Mouse (Mus musculus) left cerebral cortex, postnatal 10 days (tissue): ENCODE results near the gene Cog3. TPM values are rescaled to one million over a fixed set of nuclear protein-coding genes. Genes with fewer than 3 reads are reported as not detected.

Source experiments
- DNase-seq, 2 experiments: peaks; one replicate each; pipeline ENCODE4 v3.0.0; 2021 to 2022; ENCODE audit warnings: low spot score in 2 of 2, mixed read lengths in 1 of 2; ENCODE audit errors: extremely low spot score in 1 of 2
- intact Hi-C: fragments of 180-260 bp; cut with DNase I; formaldehyde crosslinking; loops from one replicate; pipeline ENCODE4 v1.15.1; 2025
- total RNA-seq, 2 experiments: library from RNA; stranded (reverse); gene quantifications; 2 replicates each; pipeline ENCODE4 v1.2.3; 2021

The Cog3 gene
- total RNA-seq, 2 experiments from 2014 or later = 23.2 to 23.4 TPM

DNA sequence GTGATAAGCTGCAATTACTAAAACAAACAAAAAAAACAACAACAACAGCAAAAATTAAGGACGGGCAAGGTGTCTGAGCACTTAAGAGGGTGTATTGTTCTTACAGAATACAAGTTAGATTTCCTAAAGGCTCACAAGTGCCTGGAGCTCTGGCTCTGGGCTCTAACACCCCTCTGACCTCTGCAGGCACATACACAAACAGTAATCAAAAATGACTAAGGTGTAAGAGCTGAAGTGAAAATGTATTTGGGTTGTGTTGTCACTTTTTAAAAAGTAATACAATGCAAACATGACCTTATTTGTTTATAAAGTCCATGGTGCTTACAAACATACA is 13.9 kb upstream of the Cog3 start:
- intact Hi-C loops = no loop called here

DNA sequence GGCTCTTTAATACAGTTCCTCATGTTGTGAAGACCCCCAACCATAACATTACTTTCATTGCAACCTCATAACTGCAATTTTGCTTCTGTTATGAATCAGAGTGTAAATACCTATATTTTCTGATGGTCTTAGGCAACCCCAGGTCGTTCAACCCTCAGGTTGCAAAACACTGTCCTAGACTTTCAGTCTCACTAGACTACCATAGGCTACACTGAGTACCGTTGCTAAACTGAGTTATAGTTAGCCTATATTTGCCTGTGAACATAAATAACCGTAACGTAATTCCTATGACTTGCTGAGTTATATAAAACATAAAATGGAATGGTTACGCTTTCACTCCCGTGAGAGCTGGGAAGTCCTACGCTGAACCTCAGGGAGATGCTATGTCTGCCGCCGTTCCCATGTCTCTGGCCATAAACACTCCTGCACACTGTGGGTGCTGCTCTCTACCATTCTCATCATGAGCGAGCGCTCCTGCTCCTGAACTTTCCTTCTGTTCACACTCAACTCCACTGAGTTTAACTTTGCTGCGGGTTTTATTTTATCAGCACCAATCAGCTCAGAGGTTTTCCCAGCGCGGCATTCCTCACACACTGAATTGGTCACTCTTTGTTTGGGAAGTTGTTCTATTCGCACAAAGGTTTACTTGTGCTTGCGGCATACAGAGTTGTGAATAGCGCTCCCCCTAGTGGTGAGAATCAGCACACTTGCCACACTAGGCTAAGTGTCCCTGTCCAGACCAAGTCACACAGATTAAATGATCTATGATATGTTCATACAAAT is 13.4 kb upstream of the Cog3 start:
- intact Hi-C loops = no loop called here
- DNase-seq = peak; percentile 68 to 77

More for the DNA sequence above, 13.9 kb upstream of the Cog3 start:
- no peak for DNase-seq

- intact Hi-C loops = no loop called here
- peak in 1 of 2 experiments; percentile 34 for DNase-seq
Observed at GRCm38 (mm10) chr14:75761028-75761805, 6.9 kb upstream of the Cog3 start.

GRCm38 (mm10) chr14:75758401-75758800 is 4.1 kb upstream of the Cog3 start:
- DNase-seq = no peak
- intact Hi-C loops = no loop called here

DNA sequence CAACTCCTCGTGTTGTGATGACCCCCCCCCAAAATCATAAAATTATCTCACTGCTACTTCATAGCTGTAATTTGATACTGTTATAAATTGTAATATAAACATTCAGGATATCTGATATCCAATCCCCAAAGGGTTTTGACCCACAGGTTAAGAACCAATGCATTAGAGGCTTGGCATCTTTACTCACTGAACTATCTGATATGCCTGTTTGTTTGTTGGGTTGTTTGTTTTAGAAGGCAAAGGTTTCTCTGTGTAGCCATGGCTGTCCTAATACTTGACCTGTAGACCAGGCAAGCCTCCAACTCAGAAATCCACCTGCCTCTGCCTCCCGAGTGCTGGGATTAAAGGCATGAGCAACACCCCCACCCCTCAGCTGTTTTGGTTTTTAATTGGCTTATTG is 3.5 kb upstream of the Cog3 start:
- intact Hi-C loops = no loop called here
- no peak for DNase-seq

DNA sequence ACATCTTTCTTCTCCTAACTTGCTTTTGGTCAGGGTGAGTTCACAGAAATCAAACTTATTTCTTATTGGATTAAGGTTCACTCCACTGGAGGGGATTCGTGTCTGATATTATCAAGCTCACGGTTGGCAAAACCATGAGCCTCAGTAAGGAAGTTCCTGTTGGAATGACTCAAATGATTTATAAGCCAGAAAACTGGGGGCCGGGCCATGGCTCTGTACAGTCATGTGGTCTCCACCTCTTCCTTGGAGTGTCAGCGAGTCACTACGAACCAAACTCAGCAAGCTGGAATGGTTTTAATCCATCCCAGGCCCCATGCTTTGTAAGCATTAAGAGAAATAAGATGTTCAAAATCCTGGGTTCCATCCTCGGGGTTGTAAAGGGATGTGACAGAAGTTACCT is 2.7 kb upstream of the Cog3 start:
- intact Hi-C loops = no loop called here
- no peak for DNase-seq

GRCm38 (mm10) chr14:75753206-75753605 is 1.1 kb downstream of the Cog3 start:
- intact Hi-C loops = no loop called here
- no peak for DNase-seq

- DNase-seq = no peak
- intact Hi-C loops = no loop called here
Observed at GRCm38 (mm10) chr14:75751040-75751439, 3.3 kb downstream of the Cog3 start.

- intact Hi-C loops = no loop called here
- no peak for DNase-seq
Observed at GRCm38 (mm10) chr14:75749123-75749522, 5.2 kb downstream of the Cog3 start.

DNA sequence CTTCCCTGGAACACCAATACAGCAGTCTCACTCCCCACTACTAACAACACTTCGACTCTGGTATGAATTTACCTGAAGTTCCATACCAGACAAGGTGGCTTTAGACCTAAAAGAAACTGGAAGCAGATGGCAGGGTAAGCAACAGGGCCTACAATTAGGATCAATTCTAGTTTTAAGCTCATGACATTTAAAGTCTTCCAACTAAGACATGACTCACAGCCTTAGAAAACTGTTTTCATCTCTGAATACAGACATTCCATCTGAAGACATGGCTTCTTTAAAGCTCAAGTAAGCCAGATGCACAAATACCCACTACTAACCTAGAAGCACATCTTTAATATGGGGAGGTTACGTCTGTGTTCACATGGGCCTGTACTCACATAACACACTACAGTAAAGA is 6.4 kb downstream of the Cog3 start:
- no peak for DNase-seq
- intact Hi-C loops = no loop called here

DNA sequence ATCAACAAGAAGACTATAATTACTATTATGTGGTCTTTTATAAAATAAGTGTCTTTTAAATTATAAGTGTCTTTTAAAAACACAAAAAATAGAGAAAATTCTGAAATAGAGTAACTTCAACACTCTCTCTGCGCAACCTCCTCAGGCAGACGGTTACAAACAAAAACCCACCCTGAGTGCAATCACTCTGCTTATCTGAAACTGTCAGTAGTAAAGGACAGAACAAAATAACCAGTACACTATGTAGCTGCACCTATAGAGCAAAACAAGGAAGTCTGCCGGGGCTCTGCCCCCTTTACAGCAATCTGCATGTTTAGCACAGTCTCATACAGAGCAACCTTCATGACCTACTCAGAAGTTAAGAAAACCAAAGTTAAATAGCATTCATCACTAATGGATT is 12.4 kb downstream of the Cog3 start:
- no peak for DNase-seq
- intact Hi-C loops = no loop called here

GRCm38 (mm10) chr14:75735597-75735996 is 18.7 kb downstream of the Cog3 start:
- intact Hi-C loops = no loop called here
- DNase-seq = no peak

DNA sequence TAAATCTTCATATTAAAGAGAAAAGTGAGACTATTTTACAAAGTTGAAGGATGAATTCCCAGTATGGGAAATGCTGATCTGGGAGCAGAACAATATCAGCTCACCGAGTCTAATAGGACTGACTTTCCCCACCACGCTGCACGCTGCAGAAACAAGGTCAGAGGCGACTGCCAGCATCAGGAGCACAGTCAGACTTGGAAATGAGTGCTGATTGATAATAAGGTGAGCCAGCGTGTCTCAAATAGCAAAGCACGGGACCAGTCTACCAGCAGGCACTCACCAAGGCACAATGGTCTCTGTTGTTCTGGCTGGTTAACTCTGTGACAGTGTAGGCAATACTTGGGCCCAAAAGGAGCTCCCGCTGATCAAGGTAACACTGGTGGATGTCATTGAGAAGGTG is 21.7 kb downstream of the Cog3 start:
- intact Hi-C loops = no loop called here
- DNase-seq = no peak

DNA sequence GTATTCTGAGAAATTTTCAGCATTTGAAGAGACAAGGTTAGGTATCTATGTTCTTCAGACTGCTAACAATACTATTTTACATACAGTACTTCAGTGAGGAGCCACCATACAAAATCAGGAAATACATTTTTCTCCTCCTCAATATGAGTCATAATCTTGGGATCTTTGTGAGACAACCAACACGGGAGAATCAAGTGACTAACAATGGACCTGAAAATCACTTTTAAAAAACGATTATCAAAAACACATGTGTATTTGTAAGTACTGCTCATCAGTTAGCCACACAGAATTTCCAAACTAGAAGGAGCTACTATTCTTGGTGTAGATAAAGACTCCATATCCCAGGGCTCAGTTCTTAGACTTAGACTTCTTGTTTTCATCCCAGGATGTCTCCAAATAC is 23.0 kb downstream of the Cog3 start:
- no peak for DNase-seq
- intact Hi-C loops = no loop called here

DNA sequence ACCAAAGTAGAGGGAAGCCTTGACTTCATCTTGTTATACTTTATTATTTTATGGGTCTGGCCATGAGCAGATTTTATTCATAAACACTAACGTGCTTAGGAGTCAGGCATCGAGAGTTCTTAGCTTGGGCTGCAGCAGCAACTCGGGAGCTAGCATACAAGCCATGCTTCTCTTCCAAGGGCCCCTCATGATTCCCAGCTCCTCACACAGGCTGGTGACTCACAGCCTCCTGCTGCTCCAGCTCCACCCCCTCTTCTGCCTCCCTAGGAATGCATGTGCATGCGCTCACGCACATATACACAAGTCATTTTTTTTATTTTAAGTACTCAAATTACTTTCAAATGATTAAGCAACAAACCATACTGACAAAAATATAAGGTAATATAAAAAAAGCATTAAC is 26.2 kb downstream of the Cog3 start:
- DNase-seq = no peak
- intact Hi-C loops = loop anchor here (10.0 kb wide), 1 partner anchor 673 kb away; no protein-coding TSS in a partner anchor

GRCm38 (mm10) chr14:75727046-75727445 is 27.3 kb downstream of the Cog3 start:
- intact Hi-C loops = loop anchor here (10.0 kb wide), 1 partner anchor 672 kb away; no protein-coding TSS in a partner anchor
- DNase-seq = no peak

DNA sequence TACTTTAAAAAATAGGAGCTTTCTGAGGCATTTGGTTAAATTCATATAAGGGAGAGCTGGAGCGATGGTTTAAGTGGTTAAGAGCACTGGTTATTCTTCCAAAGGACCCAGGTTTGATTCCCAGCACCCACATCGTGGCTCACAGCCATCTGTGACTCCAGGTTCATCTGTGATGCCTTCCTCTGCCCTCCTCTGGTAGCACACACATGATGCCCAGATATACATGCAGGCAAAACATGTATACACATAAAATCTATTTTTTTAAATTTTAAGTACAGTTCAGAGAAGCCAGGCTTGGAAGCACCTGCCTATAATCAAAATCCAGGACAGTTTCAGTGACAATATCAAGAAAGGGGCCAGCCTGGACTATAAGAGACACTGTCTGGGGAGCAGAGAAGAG is 31.5 kb downstream of the Cog3 start:
- intact Hi-C loops = loop anchor here (5.0 to 10.0 kb wide), 3 partner anchors 386 to 668 kb away; no protein-coding TSS in a partner anchor
- DNase-seq = no peak

- peak; percentile 41 to 81 for DNase-seq
- intact Hi-C loops = loop anchor here (5.0 to 10.0 kb wide), 3 partner anchors 385 to 667 kb away; no protein-coding TSS in a partner anchor
Observed at GRCm38 (mm10) chr14:75721977-75722563, 32.2 kb downstream of the Cog3 start.

DNA sequence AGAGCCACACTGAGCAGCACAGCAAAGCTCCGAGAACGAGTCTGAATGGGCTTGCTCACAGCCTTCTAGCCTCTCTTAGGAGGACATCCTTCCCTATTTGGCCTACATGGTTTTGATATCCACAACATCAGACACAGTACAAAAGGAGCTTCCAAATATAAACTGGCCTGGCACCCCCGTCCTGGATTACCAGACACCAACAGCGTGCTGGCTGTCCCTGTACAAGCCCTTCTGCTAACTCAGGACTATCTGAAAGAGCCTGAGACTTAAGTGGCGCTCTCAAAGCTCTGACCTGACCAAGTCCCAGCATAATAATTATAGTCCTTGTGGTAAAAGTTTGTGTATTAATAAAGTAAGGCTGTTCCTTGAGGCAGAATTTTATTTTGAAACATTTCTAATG is 34.2 kb downstream of the Cog3 start:
- intact Hi-C loops = loop anchor here (5.0 to 10.0 kb wide), 3 partner anchors 383 to 665 kb away; no protein-coding TSS in a partner anchor
- no peak for DNase-seq

DNA sequence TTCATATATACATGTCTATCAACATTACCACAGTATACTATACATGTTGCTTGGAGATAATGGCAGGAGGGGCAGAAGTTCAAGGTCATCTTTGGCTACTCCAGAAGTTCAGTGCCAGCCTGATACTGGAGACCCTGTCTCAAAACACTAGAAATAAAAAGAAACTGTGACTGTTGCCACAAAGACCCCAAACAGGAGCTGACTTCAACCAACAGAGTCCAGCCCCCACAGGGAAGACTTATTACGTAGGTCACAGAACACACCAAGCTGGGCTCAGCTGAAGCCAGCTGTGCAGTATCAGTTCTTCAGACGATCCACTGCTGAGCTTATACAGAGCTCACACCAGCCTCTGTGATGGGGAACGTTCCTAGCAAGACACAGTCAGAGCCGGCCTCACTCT is 37.9 kb downstream of the Cog3 start:
- intact Hi-C loops = loop anchor here (5.0 kb wide), 1 partner anchor 69 kb away; no protein-coding TSS in a partner anchor
- DNase-seq = no peak
